Mouse (Mus musculus) heart, postnatal 36 days (tissue): Measurements from ENCODE around the gene Dnm3. TPM values are rescaled to one million over a fixed set of nuclear protein-coding genes. Genes with fewer than 3 reads are reported as not detected.

ENCODE experiments used
- DNase-seq, 2 experiments: peaks; one replicate each; pipeline ENCODE4 v3.0.0; 2021 to 2022
- intact Hi-C: fragments of 180-260 bp; cut with DNase I; formaldehyde crosslinking; loops from one replicate; pipeline ENCODE4 v1.15.1; 2025
- total RNA-seq, 2 experiments: library from RNA; stranded (reverse); gene quantifications; 2 replicates each; pipeline ENCODE4 v1.2.3; 2021

Gene Dnm3
- total RNA-seq, 2 experiments from 2014 or later = 5.2 to 10.0 TPM

DNA sequence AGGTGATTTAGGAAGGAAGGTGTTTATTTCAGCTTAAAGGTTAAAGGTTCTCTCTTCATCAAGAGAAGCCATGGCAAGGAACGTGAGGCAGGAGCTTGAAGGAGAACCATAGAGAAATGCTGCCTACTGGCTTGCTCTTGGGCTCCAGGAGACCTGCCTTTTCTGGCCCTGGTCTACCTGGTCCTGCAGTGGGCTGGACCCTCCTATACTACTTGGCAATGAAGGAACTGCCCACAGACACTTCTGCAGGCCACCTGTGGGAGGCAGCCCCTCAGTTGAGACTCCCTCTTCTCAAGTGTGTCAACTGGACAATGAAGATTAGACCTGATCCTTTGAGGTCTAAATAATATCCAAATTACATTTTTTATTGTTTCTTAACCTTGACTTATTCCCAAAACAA, 140.7 kb downstream of the Dnm3 start:
- DNase-seq = no peak
- intact Hi-C loops = no loop called here

DNA sequence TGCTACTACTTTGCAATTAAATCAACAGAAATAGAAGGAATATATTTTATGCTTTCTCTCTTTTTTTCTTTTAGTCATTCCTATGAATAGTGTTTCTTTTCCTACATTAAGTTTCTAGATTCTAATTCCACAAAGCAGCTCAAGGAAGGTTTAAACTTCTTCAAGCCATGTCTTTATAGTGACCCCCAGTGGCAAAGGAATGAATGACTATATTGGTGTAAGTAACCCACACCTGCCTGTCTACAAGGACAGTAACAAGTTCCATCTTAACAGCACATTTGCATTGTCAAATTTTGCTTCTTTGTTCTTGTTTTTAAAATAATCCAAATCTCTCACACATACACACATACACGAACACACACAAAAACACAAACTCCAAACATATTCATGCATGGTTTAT, 141.2 kb downstream of the Dnm3 start:
- no peak for DNase-seq
- intact Hi-C loops = no loop called here

DNA sequence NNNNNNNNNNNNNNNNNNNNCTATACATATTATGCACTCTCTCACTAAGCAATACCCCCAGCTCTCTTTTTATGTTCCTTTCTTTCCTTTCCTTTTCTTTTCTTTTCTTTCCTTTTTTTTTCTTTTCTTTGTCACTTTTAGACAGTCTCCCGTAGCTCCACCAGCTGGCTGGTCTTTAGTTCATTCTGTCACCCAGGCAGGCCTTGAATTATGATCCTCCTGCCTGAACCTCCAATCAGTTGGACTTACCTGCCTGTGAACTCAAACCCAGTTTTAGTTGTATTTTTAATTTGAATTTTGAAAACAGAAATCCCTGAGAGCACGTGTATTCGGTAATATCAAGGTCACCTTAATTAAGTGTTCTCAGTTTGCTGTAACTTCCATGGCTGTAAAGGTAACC, 141.6 kb downstream of the Dnm3 start:
- intact Hi-C loops = no loop called here
- no peak for DNase-seq

DNA sequence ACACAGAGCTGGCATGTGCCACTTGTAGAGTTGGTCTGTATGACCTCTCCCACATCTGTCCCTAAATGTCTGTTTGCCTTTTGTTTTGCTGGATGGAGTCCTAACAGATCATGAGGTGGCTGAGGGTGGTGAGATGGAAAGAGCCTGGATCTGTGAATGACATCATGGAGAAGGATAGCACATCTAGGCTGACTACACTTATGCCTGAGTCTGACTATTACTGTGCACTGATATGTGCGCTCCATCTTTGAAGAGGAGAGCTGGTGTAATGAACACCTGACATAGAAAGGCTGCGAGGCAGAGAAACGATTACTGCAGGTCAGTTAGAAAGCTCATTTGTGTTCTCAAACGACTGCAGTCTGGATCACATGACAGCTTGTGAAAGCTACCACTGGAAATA, 149.2 kb downstream of the Dnm3 start:
- no peak for DNase-seq

DNA sequence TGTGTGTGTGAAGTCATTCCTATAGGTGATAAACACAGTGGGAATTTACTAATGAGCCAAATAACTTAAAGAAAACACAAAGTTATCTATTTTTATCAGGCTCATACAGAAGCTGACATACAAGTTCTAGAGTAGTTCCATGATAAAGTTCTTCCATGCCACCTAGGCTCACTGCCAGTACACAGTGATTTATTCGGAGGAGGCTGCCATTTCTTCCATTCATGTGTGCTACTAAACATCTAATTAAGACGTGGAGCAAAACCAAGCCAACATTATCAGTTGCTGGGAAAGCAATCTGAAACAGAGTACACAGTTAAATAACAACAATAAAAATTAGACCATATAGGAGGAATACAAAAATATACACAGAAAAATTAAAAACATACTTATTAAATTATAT, 150.2 kb downstream of the Dnm3 start:
- intact Hi-C loops = no loop called here
- DNase-seq = no peak

More for the DNA sequence above, 149.2 kb downstream of the Dnm3 start:
- intact Hi-C loops = no loop called here

DNA sequence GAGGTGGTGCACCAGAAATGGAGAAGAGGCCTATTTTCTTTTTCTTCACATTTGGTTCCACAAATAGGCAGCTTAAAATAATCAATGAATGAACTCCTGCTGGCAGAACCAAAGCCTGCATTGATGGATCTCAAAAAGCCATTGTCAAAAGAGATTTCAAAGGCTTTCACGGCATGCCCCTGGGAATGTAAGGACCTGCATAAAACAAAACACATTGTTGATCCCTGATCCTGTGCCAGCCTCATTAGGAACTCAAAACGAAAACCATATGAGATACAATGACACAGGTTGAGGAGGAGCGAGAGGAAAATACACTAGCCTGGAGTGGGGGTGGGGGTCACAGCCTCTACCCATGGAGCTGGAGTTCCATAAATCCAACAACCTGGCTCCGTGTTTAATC, 153.4 kb downstream of the Dnm3 start:
- intact Hi-C loops = no loop called here
- DNase-seq = no peak

DNA sequence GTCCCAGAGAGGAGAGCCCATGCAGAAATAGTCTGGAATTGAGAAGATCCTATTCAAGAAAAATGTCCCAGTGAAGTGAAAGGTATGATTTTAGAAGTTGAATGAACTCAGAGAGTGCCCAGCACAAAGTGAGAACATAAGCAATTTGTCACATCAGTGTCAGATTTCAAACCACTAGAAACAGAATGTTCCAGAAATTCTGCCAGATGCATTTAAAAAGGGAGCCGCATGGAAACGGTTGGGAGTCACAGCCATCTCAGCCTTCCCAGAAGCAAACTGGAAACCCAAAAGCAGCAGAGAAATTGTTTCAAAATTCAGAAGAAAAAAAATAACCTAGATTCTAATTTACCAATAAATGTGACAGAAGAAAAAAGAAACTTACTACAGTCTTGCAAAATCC, 154.7 kb downstream of the Dnm3 start:
- no peak for DNase-seq
- intact Hi-C loops = no loop called here

DNA sequence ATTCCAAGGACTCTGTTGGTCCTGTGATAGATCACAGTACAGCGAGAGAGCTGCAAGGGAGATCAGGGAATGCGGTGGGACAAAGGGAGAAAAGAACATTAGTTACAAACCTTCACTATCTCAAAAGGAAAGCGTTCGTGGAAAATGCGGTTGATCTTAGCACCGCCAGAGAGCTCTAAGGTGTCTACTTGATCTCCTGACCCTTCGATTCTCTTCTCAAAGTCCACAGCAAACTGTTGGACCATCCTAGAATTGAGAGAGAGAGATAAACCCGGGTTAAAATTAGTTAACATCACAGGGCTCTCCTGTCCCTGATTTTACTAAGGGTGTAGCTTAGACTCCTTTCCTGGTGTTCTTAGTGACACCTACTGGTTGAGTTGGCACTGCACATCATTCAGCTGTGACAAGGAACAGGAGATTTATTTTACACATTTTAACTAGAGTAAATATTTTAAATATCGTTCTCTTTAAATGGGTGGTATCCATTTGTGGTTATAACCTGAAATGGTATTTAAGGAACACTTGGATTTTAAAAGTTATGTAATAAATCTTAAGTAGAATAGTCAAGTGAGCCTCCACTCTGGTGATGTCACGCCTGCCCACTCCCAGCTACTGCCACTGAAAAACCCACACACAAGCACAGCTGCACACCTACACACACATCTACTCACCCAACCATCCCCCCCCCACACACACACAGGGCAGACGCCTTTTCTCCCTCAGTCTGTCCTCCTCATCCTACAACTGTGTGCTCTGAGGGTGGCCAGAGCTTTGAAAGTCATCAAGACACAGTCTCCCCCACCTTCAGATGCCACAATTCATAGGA, 164.2 kb downstream of the Dnm3 start:
- intact Hi-C loops = loop anchor here (1.0 to 2.0 kb wide), 2 partner anchors 314 to 337 kb away; no protein-coding TSS in a partner anchor

DNA sequence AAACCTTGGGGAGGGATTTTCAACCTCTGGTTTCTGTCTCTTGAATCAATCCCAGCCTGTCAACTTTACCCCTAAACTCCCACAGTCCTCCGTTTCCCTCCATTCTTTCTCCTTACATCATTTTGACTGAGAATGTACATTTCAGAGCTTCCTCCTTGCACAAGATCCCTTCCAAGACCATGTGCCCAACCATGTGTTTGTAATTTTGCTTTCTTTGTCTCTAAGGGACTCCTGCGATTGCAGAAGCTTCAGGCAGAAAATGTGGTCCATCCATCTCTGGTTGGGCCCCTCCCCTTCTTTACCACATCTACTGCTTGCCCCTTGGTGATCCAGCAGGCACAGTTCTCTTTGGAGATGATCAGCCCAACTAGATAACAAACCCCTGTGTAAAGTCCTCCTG, 165.2 kb downstream of the Dnm3 start:
- no peak for DNase-seq
- intact Hi-C loops = loop anchor here (1.0 to 2.0 kb wide), 2 partner anchors 313 to 336 kb away; no protein-coding TSS in a partner anchor

More for the DNA sequence above, 164.2 kb downstream of the Dnm3 start:
- peak in 1 of 2 experiments; percentile 28 for DNase-seq

DNA sequence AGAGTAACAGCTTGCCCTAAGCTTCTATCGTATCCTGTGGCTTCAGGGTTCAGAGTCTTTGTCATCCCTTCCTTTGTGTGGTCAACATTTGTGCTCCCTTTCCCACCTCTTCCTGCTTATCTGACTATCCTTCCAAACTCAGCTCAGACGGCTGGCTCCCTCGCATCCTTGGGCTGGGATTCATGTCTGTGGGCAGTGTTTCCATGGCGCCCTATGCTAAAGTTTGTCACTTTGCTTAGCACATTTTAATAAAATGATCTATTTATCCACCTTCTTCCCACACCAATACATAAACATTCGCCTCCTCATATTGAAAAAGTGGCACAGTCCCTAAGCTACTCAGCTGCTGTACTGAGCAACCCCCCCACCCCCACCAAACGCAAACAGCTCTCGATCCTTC, 165.7 kb downstream of the Dnm3 start:
- DNase-seq = no peak
- intact Hi-C loops = loop anchor here (2.0 kb wide), 1 partner anchor 335 kb away; no protein-coding TSS in a partner anchor

DNA sequence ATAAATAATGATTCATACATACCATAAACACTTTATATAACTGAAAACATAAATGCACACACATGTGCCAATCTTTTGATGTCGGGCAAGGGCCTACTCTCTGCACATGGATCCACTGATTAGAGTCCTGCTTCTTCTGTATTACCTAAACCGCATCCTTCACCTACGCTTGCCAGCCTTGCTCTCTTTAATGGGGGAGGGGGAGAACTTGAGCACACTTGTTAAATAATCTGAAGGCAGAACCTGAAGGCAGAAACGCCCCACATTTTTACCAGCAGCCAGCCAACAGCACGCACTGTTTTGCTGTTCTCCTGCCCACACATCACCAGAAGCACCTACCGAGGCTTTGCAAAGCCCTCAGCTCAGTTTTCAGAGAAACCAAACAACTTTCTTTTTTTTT, 172.6 kb downstream of the Dnm3 start:
- intact Hi-C loops = no loop called here
- DNase-seq = no peak

DNA sequence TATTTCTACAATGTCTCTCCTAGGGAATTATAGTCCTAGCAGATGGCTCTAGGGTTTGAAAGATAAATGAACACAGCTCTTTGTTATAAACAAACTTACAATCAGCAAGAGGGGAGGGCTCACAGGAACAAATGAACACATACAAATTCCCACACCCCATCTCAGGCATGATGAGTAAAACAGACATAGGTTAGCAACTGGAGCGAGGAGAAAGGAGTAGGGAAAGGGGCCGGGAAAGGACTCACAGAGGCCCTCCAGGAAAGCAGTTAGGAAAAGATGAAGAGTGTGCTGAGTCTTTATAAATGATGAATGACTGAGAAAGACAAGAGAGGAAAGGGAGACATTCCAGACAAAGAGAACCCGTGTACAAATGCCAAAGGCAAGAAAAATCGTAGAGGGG, 175.4 kb downstream of the Dnm3 start:
- intact Hi-C loops = no loop called here
- no peak for DNase-seq

DNA sequence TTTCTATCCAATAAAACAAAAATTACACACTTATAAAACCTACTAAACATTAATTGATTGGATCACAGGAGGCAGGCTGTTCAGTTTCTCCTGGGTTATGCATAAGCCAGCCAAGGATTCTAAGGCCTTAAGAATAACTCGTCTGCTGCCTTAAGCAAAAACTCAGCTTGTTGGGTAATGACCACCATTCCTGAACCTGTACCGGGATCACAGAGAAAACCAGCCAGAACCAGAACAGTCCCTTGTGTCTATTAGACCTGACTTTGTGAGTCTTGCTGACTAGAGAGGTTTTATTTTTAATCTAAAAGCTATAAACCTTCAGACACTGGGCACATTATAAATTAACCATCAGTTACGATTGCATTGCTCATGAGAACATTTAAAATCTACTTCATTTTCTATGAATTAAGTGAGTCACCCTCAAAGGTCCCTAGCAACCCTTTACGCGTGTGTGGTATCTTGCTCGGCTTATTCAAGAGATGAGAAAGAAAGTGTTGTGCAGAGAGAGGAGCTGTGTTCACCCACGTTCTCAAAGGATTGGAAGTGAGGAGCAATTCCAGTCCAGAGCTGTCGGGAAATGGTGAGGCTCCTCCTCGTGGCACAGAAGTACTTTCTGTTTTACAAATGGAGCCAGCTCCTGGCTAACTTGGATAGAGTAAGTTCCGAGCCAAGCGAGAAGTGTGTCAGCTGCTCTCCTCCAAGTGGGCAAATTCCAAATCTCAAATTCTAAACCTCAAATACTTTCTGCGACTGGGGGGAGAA, 178.1 kb downstream of the Dnm3 start:
- intact Hi-C loops = no loop called here
- peak in 1 of 2 experiments; percentile 17 for DNase-seq

DNA sequence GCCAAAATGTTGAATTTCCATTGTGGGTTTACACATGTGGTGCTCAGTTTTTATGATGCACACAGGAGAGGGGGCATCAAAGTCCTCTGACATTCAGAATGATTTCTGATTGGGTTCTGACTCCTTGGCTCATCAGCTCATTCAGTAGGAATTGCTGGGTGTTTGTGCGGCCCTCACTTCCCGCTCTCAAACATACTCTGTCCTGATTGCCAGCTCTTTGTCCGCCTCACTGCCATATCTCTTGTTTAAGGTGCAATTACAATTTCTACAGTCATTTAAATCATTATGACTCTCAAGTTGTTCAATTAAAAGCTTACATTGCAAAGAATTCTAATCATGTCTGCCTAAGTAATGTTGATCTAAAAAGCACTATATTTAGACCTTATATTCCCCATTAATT, 179.3 kb downstream of the Dnm3 start:
- DNase-seq = no peak
- intact Hi-C loops = no loop called here

DNA sequence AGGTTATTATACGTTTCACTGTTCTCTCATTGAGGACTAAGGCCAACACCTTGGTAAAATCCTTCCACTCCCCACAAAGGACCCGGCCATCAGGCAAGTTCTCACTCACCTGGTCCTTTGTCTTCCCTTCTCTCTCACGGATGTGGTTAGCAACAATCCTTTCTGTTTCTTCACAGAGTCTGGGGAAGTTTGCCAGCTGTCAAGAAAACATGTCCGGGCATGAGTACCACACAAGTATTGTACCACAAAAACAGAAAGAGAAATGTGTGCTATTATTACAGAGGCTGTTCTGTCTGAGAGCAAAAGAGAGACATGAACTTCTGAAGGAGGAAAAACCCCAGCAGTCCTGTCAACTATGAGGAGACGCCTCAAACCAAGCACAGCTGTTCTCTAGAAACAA, 182.4 kb downstream of the Dnm3 start:
- DNase-seq = no peak
- intact Hi-C loops = no loop called here

DNA sequence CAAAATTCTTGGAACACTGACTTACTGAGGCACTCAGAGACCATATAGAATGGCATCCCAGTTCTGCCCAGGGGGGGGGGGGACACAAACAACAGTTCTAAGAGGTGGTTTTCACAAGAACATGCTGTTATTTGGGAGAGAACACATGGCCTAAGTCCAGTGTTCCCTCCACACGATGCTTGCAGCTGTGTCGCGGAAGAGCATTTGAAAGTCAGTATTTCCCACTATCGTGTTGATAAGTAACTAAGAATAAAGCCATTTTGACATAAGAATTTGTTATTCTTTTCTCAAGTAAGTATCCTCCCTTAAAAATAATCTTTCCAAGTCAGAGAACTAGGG, 183.3 kb downstream of the Dnm3 start:
- intact Hi-C loops = no loop called here
- DNase-seq = peak in 1 of 2 experiments; percentile 14

DNA sequence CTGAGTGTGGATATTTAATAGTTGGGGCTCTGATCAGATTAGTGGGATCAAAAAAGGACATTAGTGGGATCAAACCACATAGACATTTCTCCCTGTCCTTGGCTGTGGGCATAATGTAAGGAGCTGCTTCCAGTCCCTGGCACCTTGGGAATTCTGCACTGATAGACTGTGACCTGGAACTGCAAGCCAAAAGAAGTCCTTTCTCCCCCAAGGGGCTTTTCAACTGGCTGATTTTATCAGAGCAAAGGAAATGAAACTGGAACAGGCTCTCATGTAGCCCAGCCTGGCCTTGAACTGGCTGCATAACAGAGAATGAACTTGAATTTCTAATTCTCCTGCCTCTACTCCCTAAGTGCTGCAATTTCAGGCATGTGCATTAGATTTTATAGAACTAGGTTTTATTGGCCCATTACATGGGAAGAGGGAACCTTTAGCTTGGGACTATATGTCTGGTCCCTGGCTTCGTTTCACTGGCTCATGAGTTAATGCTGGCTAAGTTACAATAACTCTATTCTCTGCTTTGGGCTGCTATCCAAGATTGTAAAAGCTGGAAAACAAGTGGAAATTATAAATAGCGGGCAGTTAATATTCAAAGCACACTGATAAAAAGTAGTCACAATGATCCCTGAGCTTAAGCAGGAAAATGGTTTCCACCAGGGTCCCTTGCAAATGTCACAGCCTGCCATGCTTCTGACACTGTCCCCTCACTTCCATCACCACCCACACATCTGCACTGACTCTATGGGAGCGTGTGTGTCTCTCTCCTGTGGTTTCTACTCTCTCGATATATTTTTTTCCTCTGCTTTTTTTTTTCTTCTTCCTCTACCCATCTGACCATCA, 183.9 kb downstream of the Dnm3 start:
- no peak for DNase-seq
- intact Hi-C loops = no loop called here

DNA sequence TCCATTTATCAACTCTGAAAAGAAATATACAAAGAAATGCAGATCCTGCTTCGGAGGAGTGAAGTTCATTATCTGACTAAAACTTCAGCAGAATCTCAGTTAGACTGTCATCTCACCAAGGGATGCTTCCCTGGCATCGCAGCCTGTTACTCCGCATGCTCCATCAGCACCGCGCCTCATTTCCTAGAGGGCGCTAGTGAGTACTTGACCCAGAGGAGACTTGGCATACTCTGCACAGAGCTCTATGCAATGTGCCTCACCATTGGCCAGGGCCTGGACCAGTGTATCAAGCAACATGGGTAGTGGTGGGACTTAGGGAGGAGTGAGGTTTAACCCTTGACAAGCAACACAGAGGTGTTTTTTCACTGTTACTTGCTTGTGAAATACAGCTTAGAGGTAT, 190.9 kb downstream of the Dnm3 start:
- intact Hi-C loops = no loop called here
- DNase-seq = no peak

DNA sequence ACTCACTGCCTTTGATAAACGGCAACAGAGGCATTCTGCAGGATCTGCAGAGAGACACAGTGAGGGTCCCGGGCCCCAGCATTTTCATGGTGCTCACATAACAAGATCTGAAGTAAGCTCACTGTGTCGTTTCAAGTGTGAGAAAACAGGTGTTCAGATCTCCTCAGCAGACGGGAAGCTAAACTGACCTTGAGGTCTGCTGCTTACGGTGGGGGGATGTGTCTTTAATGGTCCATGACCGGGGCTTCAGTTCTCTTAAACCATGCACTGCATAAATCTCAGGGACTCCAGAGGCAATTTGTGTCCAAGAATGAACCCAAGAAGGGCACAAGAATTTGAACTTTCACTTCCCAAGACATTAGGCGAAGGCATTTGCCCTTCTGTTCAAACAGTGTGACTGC, 195.9 kb downstream of the Dnm3 start:
- no peak for DNase-seq
- intact Hi-C loops = no loop called here

DNA sequence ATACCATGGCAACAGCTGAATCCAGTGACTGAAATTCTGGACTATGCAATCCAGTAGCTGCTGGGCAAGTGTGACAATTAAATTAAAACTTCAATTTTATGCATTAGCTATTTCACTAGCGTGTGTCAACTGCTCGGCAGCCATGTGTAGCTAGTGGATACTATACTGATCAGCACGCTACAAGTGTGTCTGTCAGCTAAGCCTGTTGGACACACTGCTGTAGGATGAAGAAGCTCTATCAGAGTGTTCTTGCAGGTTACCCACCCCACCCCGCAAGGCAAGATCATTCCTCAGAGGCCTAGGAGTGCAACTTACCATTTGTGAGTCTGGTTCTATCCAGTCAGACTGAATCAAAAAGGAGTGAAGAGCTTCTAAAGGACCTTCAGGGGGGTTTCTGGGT, 197.8 kb downstream of the Dnm3 start:
- intact Hi-C loops = no loop called here
- DNase-seq = no peak

DNA sequence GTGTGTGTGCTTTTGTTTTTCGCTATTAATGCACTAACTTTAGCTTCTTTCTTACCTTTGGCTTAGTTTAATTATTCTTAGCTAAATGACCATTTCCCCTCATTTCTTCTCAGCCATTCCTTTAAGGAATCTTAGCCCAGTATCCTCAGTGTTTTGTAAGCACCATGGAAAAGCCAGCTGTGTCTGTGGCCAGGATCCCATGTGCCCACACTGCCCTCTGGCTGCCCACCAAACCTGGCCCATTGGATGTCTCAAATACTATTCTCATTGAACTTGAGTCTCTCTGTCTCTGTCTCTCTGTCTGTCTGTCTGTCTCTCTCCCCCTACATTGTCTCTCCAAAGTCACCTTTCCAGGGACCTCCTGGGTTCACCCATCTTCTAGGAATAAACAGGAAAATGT, 201.8 kb downstream of the Dnm3 start:
- DNase-seq = peak in 1 of 2 experiments; percentile 29
- intact Hi-C loops = loop anchor here (1.0 kb wide), 1 partner anchor 276 kb away; no protein-coding TSS in a partner anchor
